Mouse (Mus musculus) myocyte (in vitro differentiated cells): ENCODE data around the gene Ccnt1.

Experiments
- CEBPB ChIP-seq: IDR thresholded peaks from 2 replicates; pipeline ENCODE4 v1.6.1; 2011; ENCODE audit warnings: mild to moderate bottlenecking, moderate library complexity; ENCODE audit not compliant: poor library complexity, insufficient read depth, severe bottlenecking
- E2F4 ChIP-seq: IDR thresholded peaks from one replicate; pipeline ENCODE4 v1.6.1; 2011; ENCODE audit warnings: mild to moderate bottlenecking, control low read depth, moderate library complexity; ENCODE audit not compliant: insufficient read depth
- MAX ChIP-seq: IDR thresholded peaks from one replicate; pipeline ENCODE4 v1.6.1; 2011; ENCODE audit warnings: low read depth, mild to moderate bottlenecking, control low read depth
- MYOD1 ChIP-seq, 3 experiments: IDR thresholded peaks; one replicate each; pipeline ENCODE4 v1.6.1; 2011; ENCODE audit warnings: control low read depth in 2 of 3, low read depth in 2 of 3, mild to moderate bottlenecking in 2 of 3, moderate library complexity in 1 of 3; ENCODE audit not compliant: insufficient read length in 2 of 3, control insufficient read depth in 1 of 3
- MYOG ChIP-seq, 3 experiments: IDR thresholded peaks; one replicate each; pipeline ENCODE4 v1.6.1; 2011; ENCODE audit warnings: control low read depth in 2 of 3, low read depth in 2 of 3, mild to moderate bottlenecking in 2 of 3; ENCODE audit not compliant: insufficient read length in 2 of 3, control insufficient read depth in 1 of 3, insufficient read depth in 1 of 3
- POLR2A ChIP-seq: IDR thresholded peaks from one replicate; pipeline ENCODE4 v1.6.1; 2011; ENCODE audit warnings: low read depth, mild to moderate bottlenecking, control low read depth, moderate library complexity; ENCODE audit not compliant: insufficient read length
- POLR2AphosphoS2 ChIP-seq: IDR thresholded peaks from one replicate; pipeline ENCODE4 v1.6.1; 2011; ENCODE audit warnings: low read depth, control low read depth; ENCODE audit not compliant: insufficient read length
- REST ChIP-seq: IDR thresholded peaks from one replicate; pipeline ENCODE4 v1.6.1; 2011; ENCODE audit warnings: mild to moderate bottlenecking, control low read depth, moderate library complexity; ENCODE audit not compliant: insufficient read depth, insufficient read length
- SRF ChIP-seq: IDR thresholded peaks from one replicate; pipeline ENCODE4 v1.6.1; 2011; ENCODE audit warnings: low read depth; ENCODE audit not compliant: control insufficient read depth, insufficient read length
- TCF12 ChIP-seq: IDR thresholded peaks from one replicate; pipeline ENCODE4 v1.6.1; 2011; ENCODE audit warnings: mild to moderate bottlenecking, control low read depth; ENCODE audit not compliant: poor library complexity, insufficient read depth, severe bottlenecking
- TCF3 ChIP-seq: IDR thresholded peaks from one replicate; pipeline ENCODE4 v1.6.1; 2011; ENCODE audit warnings: low read depth, control low read depth; ENCODE audit not compliant: insufficient read length
- USF1 ChIP-seq: IDR thresholded peaks from one replicate; pipeline ENCODE4 v1.6.1; 2011; ENCODE audit warnings: low read depth, mild to moderate bottlenecking, control low read depth, moderate library complexity

- TF ChIP-seq POLR2A (no peak), TCF12 (no peak), USF1 (no peak), MAX (no peak), CEBPB (no peak), POLR2AphosphoS2 (no peak), MYOD1 (IDR thresholded peaks at IDR 0.05; ENCODE audit: control insufficient read depth in 1 of 3, insufficient read length in 2 of 3, low read depth in 2 of 3) (no peak), E2F4 (no peak), MYOG (IDR thresholded peaks at IDR 0.05; ENCODE audit: control insufficient read depth in 1 of 3, insufficient read depth in 1 of 3, insufficient read length in 2 of 3, low read depth in 2 of 3) (no peak), REST (no peak), SRF (no peak), TCF3 (no peak)
These were observed 58.5 kb downstream of the Ccnt1 start for GRCm38 (mm10) chr15:98512232-98512631.
